Mouse (Mus musculus) T-helper 2 cell (primary cell): ENCODE results near the gene Wdr18.
"Not testable (repeated sequence)": the region's sequence is repeated elsewhere in the genome, so short reads cannot be mapped to it uniquely, and the experiment has no call there.

Source experiments
- in situ Hi-C: fragments of 300-600 bp; cut with MboI, MseI; formaldehyde crosslinking; loops from one replicate; pipeline ENCODE4 v1.15.1; 2025; ENCODE audit warnings: high pct_unique_total_duplicates

Gene Wdr18

DNA sequence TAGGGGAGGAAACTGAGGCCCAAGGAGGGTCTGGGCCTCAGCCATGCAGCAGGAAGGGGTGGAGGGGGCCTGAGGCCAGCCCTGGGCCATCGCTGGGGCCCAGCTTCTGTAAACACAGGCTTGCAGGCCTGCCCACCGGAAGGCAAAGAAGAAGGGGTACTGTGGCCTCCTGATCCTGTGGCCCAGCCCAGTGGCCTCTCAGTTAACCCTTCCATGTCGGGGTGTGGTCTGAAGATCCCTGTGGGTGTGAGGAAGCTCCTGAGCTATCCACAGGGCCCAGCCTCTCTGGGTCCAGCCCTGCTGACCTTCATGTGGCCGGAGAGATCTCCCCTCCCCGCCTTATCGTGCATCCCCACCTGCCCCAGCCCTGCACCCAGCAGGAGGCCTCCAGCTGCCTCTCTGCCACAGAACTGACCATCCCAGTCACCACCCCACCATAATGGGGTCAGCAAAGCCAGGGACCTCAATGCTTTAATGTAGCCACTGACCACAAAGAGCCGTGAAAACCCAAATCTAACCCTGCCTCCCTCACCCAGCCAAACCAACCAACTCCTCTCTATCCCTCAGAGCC lies 13.1 kb upstream of the Wdr18 start:
- in situ Hi-C loops, result no loop called here

GRCm38 (mm10) chr10:79947502-79947901 lies 12.4 kb upstream of the Wdr18 start:
- in situ Hi-C loops, result no loop called here

DNA sequence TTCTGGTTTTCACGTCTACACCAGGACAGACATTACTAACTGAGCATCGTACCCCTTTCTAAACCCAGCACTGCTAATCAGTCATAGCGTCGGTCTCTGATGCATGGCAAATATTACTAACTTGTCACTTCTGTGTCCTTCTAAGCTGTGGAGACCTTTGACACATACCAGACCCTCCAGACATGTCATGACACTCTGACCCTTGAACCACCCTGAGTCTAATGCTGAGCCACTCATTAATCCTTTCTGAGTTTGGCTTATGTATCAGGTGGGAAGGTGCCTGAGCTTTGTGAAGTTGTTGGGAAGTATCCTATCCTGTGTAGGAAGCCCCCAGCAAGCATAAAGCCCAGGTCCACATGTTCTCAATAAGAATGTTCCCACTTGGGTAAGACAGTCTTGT lies 10.1 kb upstream of the Wdr18 start:
- in situ Hi-C loops, result no loop called here

- in situ Hi-C loops, result no loop called here
These were observed 9.3 kb upstream of the Wdr18 start for GRCm38 (mm10) chr10:79950661-79951060.

- in situ Hi-C loops, result no loop called here
These were observed 6.0 kb upstream of the Wdr18 start for GRCm38 (mm10) chr10:79953946-79954345.

DNA sequence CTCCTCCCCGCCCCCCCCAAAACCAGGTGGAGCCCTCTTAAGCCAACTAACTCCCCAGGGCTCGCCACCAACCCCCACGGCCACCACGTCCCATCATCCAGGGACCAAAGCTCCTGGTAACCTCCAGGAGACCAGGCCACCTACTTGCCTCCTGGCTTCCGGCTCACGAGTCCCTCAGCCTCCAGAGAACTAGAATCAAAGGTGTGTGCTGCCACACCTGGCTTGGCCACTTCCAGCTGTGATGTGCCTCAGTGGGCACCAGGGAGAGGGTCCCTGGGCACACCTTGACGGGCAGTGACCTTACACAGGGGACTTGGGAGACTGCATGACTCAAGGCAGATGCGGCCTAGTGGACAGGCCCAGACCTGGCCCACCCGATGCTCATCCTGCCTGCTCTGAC lies 4.3 kb upstream of the Wdr18 start:
- in situ Hi-C loops, result no loop called here

DNA sequence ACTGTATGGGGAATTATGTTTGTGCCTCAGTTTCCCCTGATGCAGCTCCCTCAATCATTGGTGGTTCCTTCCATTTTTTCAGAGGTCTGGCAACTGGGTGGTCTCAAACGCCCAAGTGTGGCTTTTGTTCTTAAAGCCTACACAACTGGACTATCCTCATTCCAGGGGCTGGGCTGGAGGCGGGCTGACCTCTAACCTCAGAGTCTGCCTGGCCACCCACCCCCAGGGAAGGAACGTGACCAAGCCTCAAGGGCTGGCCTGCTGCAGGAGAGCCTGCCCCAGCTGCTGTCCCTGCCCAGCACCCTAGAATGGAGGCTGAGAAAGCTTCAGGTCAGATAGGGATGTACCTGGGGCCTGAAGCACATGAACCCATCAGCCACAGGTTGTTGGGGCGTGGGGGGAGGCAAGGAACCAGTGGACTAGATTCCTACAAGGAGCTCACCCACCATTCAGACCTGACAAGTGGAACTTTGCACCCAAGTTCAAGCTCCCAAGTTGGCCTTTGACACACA lies 3.3 kb upstream of the Wdr18 start:
- in situ Hi-C loops, result no loop called here

- in situ Hi-C loops, result no loop called here
These were observed 1.7 kb upstream of the Wdr18 start for GRCm38 (mm10) chr10:79958140-79958816.

GRCm38 (mm10) chr10:79959412-79959811 lies 540 bp upstream of the Wdr18 start:
- in situ Hi-C loops, result not testable (repeated sequence)

- in situ Hi-C loops, result loop anchor here (5.0 kb wide), 1 partner anchor 33 kb away; the partner anchor contains the start of gene Arid3a
These were observed 831 bp downstream of the Wdr18 start for GRCm38 (mm10) chr10:79960671-79961294.

DNA sequence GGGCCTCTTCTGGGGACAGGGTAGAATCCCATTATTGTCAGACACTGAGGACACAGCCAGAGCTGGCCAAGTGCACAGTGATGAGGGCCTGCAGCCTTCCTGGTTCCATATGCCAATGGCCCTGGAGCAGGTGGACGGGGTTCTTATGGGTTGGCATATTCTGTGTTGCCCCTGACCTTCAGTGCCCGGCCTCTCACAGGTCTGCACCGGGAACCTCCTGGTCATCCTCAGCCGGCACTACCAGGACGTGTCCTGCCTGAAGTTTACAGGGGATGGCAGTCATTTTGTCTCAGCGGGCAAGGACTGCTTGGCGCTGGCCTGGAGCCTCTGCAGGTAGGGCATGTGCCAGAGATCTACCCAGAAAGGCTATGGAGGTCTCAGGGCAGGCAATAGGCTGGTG lies 4.8 kb downstream of the Wdr18 start:
- in situ Hi-C loops, result loop anchor here (5.0 kb wide), 2 partner anchors 37 to 693 kb away; partner anchors contain the start of genes Arid3a and Btbd2

- in situ Hi-C loops, result loop anchor here (5.0 kb wide), 1 partner anchor 692 kb away; the partner anchor contains the start of gene Btbd2
These were observed 5.4 kb downstream of the Wdr18 start for GRCm38 (mm10) chr10:79965325-79965724.

DNA sequence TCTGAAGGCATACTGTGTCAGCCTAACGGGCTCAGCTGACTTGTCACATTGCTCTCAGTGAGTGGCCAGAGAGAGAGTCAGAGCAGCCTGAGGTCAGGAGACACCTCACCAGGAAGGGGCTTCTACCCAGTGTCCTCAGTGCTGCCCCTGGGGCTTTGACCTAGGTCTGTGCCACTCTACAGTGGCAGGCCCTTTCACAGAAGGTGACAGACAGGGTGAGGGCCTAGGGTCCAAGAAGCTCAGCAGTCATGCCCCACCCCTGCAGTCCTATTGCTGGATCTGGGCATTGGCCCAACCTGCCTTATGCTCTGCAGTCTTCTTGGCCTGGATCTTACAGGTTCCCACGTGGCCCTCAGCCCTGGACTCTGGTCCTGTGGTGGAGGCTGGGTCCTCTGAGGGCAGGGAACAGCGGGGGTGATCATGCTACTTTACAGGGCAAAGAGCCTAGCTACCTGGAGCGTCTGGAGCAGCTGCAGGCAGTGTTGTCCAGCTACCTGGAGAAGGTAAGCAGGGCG lies 7.0 kb downstream of the Wdr18 start:
- in situ Hi-C loops, result loop anchor here (5.0 kb wide), 1 partner anchor 690 kb away; the partner anchor contains the start of gene Btbd2

GRCm38 (mm10) chr10:79968181-79968580 lies 8.2 kb downstream of the Wdr18 start:
- in situ Hi-C loops, result loop anchor here (5.0 kb wide), 1 partner anchor 689 kb away; the partner anchor contains the start of gene Btbd2

- in situ Hi-C loops, result loop anchor here (5.0 kb wide), 1 partner anchor 688 kb away; the partner anchor contains the start of gene Btbd2
These were observed 9.2 kb downstream of the Wdr18 start for GRCm38 (mm10) chr10:79969124-79969568.

- in situ Hi-C loops, result no loop called here
These were observed 10.6 kb downstream of the Wdr18 start, which contains the start of gene Grin3b for GRCm38 (mm10) chr10:79970415-79971182. Gene Grin3b, plus strand, starts transcription at chr10:79970715.

DNA sequence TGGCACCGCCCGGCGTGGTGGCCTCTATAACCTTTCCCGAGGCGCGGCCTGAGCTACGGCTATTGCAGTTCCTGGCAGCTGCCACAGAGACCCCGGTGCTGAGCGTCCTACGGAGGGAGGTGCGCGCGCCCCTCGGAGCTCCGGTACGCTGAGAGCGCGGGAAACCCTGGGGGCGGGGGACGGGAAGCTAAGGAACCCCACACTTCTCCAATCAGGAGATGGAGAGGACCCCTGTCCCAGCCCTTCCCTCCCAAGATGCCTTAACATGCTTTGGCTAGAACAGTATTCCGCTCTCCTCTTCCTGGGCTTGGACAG lies 11.2 kb downstream of the Wdr18 start:
- in situ Hi-C loops, result no loop called here

DNA sequence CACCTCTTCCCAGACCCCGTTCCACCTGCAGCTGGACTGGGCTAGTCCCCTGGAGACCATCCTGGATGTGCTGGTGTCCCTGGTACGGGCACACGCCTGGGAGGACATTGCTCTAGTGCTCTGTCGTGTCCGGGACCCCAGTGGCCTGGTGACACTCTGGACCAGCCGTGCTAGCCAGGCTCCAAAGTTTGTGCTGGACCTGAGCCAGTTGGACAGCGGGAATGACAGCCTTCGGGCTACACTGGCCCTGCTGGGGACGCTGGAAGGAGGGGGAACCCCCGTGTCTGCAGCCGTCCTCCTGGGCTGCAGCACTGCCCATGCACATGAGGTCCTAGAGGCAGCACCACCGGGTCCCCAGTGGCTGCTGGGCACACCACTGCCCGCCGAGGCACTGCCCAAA lies 12.9 kb downstream of the Wdr18 start:
- in situ Hi-C loops, result no loop called here

DNA sequence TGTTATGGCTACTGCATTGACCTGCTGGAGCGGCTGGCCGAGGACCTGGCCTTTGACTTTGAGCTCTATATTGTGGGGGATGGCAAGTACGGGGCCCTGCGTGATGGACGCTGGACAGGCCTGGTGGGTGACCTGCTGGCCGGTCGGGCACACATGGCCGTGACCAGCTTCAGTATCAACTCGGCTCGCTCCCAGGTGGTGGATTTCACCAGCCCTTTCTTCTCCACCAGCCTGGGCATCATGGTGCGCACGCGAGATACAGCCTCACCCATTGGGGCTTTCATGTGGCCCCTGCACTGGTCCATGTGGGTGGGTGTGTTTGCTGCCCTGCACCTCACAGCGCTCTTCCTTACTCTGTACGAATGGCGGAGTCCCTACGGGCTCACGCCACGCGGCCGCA lies 14.1 kb downstream of the Wdr18 start:
- in situ Hi-C loops, result no loop called here

DNA sequence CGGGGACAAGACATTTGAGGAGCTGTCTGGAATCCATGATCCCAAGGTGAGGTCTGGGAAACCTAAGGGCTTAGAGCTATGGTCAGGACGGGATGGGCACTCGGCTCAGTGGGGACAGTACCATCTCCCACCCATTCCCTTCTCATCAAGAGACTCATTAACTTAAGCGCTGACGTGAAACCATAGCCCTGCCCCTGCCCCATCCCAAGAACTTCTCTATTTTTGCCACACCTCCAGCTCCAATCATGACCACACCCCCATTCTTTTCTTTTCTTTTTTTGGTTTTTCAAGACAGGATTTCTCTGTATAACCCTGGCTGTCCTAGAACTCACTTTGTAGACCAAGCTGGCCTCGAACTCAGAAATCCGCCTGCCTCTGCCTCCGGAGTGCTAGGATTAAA lies 14.7 kb downstream of the Wdr18 start:
- in situ Hi-C loops, result no loop called here

GRCm38 (mm10) chr10:79976071-79976721 lies 16.2 kb downstream of the Wdr18 start:
- in situ Hi-C loops, result no loop called here
